Mouse (Mus musculus) midbrain, postnatal 0 days (tissue): Measurements from ENCODE around the gene Sgsm3. TPM values are rescaled to one million over a fixed set of nuclear protein-coding genes. Genes with fewer than 3 reads are reported as not detected.
A peak's percentile ranks its signal among the peaks of the same experiment; 100 is the strongest.

Experiments used
- ATAC-seq: fragments of 200-750 bp; cut with Nextera tagmentation; 2 replicates; pipeline ENCODE4 v1.8.0; 2017; ENCODE audit warnings: moderate number of reproducible peaks, mild to moderate bottlenecking, moderate TSS enrichment, moderate library complexity; ENCODE audit not compliant: low FRiP score
- DNase-seq: peaks from one replicate; pipeline ENCODE4 v3.0.0-alpha.2; 2015; ENCODE audit warnings: low spot score
- H3K27ac ChIP-seq: fragments of 300-500 bp; sonication (generic); 2 replicates; pipeline ENCODE4 v1.5.1; 2014; ENCODE audit warnings: low read depth, mild to moderate bottlenecking, low read length, mixed read lengths
- H3K27me3 ChIP-seq: fragments of 300-500 bp; sonication (generic); 2 replicates; pipeline ENCODE4 v1.6.1; 2014; ENCODE audit warnings: low read length, control low read depth, mixed read lengths; ENCODE audit not compliant: insufficient read depth
- H3K36me3 ChIP-seq: fragments of 300-500 bp; sonication (generic); 2 replicates; pipeline ENCODE4 v1.6.1; 2014; ENCODE audit warnings: low read length, control low read depth, mixed read lengths; ENCODE audit not compliant: insufficient read depth
- H3K4me1 ChIP-seq: fragments of 300-500 bp; sonication (generic); 2 replicates; pipeline ENCODE4 v1.6.1; 2014; ENCODE audit warnings: mild to moderate bottlenecking, control low read depth, antibody characterized with exemption, low read length, mixed read lengths; ENCODE audit not compliant: insufficient read depth
- H3K4me2 ChIP-seq: fragments of 300-500 bp; sonication (generic); 2 replicates; pipeline ENCODE4 v1.6.1; 2014; ENCODE audit warnings: low read depth, mild to moderate bottlenecking, low read length, mixed read lengths; ENCODE audit not compliant: poor library complexity, severe bottlenecking
- H3K4me3 ChIP-seq: fragments of 300-500 bp; sonication (generic); 2 replicates; pipeline ENCODE4 v1.5.1; 2014; ENCODE audit warnings: low read depth, mild to moderate bottlenecking, low read length, moderate library complexity
- H3K9ac ChIP-seq: fragments of 300-500 bp; sonication (generic); replicated peaks from 2 replicates; pipeline ENCODE4 v1.6.1; 2014; ENCODE audit warnings: mild to moderate bottlenecking, low read length, moderate library complexity, mixed read lengths; ENCODE audit not compliant: poor library complexity, severe bottlenecking
- H3K9me3 ChIP-seq: fragments of 300-500 bp; sonication (generic); 2 replicates; pipeline ENCODE4 v1.6.1; 2016; ENCODE audit warnings: low read length, control low read depth
- CTCF ChIP-seq: IDR thresholded peaks from 2 replicates; pipeline ENCODE4 v1.5.1; 2016; ENCODE audit warnings: antibody characterized with exemption, mild to moderate bottlenecking
- WGBS: fragments of 180-500 bp; shearing (Covaris S2); extraction: QIAGEN DNeasy Blood & Tissue Kit; methylation state at CpG from one replicate; pipeline ENCODE4 v1.1.7; 2014; 5-methylcytosine and 5-hydroxymethylcytosine counted together
- polyA plus RNA-seq: library from polyadenylated mRNA; unstranded; fragments of >200 nt; fragmentation: Nextera tagmentation; extraction: Ambion mirVana; gene quantifications from 2 replicates; pipeline ENCODE4 v1.2.1, GENCODE M21; 2015
- total RNA-seq: library from RNA; depleted of rRNA; stranded (reverse); fragments of >200 nt; gene quantifications from 2 replicates; pipeline ENCODE4 v1.2.3, GENCODE M21; 2014

Sgsm3 gene
- total and polyA plus RNA-seq, 2 experiments from 2014 or later, result 68.4 to 83.9 TPM

DNA sequence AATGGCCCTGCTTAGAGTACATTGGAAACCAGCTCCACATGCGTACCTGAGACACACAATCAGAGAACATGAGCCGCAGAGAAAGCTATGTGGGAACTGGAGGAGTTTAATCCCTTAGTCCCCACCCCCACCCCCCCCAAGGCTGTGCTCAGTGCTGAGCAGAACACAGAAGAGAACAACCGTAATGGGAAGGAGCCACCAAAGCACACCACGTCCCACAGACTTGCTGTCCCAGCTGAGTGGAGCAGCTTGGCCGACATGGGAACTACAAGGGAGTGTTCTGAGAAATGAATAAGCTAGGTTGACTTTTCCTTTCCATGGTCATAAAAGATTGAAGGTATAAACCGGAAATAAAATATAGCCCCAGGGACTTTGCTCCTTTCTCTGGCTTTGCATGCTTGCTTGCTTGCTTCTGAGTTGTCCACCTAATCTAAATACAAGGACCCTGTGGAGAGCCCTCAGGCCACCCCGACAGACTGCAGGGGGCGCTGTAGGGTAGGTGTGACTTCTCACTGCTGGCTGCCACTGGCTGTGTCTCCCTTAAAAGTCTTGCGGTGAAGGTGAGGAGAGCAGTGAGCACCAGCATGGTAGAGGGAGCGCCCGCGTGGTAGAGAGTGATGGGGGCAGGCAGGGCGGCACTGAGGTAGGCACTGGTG lies 64.8 kb downstream of the Sgsm3 start:
- ATAC-seq (no peak), DNase-seq (no peak)
- no peak overlapping the region for H3K27ac ChIP-seq
- H3K9ac ChIP-seq, result no peak overlapping the region
- no peaks in the 10 kb centered on the region for H3K4me1 ChIP-seq
- 50% methylated on average over 13 of the region's 13 CpGs for WGBS
- no peaks in the 10 kb centered on the region for H3K9me3 ChIP-seq
- peak; percentile 46 for TF ChIP-seq CTCF
- no peak overlapping the region for H3K4me3 ChIP-seq
- H3K4me2 ChIP-seq, result no peak overlapping the region
- H3K27me3 ChIP-seq, result no peaks in the 10 kb centered on the region
- H3K36me3 ChIP-seq, result no peaks in the 10 kb centered on the region

DNA sequence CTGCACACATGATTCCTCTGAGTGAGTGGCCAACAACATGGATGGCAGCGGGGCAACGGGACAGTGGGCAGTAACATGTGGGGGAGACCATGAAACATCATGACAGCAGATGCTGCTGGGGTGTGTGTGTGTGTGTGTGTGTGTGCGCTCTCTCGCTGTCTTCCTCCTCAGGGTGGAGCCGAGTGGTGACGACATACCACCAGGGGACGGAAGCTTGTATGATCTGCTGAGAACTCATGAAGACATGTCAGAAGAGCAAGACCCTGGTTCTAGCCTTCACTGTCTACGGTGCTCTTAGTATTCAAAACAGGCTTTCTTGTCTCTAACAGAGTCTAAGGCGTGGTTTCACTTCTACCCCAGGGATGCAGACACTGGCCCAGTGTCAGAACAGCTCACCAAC lies 66.9 kb downstream of the Sgsm3 start:
- no peaks in the 10 kb centered on the region for H3K9me3 ChIP-seq
- ATAC-seq (no peak), DNase-seq (no peak)
- no peaks in the 10 kb centered on the region for H3K4me1 ChIP-seq
- H3K4me2 ChIP-seq, result no peak overlapping the region
- no peak overlapping the region for H3K9ac ChIP-seq
- TF ChIP-seq CTCF, result no peak
- no peaks in the 10 kb centered on the region for H3K36me3 ChIP-seq
- H3K4me3 ChIP-seq, result no peak overlapping the region
- 95% methylated on average over 9 of the region's 9 CpGs for WGBS
- no peaks in the 10 kb centered on the region for H3K27me3 ChIP-seq
- no peak overlapping the region for H3K27ac ChIP-seq

DNA sequence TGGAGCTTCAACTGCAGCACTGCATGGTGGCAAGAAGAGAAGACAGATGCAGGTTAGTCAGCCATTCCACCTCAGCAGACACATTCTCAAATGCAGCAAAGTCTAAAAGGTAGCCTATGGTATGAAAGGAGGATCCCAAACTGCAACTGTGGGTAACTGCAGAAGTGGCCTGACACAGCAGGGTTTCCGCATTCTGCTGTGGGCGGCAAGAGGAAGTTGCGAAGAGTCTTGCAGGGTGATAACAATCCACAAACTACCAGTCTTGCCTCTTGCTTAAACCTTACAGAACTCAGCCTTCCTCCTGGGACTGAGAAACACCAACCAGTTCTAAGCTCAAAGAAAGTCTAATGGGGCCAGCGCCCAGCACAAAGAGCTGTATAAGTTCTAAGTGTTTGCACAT lies 67.8 kb downstream of the Sgsm3 start:
- no peak for TF ChIP-seq CTCF
- Histone ChIP-seq H3K9ac (no peak overlapping the region), H3K27ac (no peak overlapping the region), H3K4me3 (no peak overlapping the region), H3K36me3 (no peaks in the 10 kb centered on the region), H3K27me3 (no peaks in the 10 kb centered on the region), H3K4me2 (no peak overlapping the region), H3K9me3 (no peaks in the 10 kb centered on the region), H3K4me1 (no peaks in the 10 kb centered on the region)
- ATAC-seq (no peak), DNase-seq (no peak)
- WGBS, result 95% methylated on average over 4 of the region's 4 CpGs

DNA sequence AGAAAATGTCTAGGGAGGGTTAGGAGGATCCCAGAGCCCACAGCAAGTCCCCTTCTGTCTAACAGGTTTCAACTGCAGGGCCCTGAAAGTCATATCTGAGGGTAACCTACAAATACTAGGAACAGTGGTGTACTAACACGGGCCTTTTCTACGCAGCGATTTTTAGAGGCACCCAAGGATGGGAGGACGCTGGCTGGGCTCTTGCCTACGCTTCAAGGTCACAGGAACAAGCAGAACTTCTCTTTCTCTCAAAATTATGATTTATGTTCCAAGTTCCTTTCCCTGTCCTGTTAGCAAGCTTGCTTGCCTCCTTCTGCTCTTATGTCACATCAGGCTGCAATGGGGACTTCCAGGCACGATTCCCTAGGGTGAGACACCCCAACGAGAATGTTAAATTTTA lies 68.5 kb downstream of the Sgsm3 start:
- no peak overlapping the region for H3K4me2 ChIP-seq
- H3K4me3 ChIP-seq, result no peak overlapping the region
- no peaks in the 10 kb centered on the region for H3K36me3 ChIP-seq
- H3K9me3 ChIP-seq, result no peaks in the 10 kb centered on the region
- DNase-seq (no peak), ATAC-seq (no peak)
- H3K27me3 ChIP-seq, result no peaks in the 10 kb centered on the region
- H3K27ac ChIP-seq, result no peak overlapping the region
- 96% methylated on average over 7 of the region's 7 CpGs for WGBS
- H3K4me1 ChIP-seq, result no peaks in the 10 kb centered on the region
- no peak for TF ChIP-seq CTCF
- H3K9ac ChIP-seq, result no peak overlapping the region

DNA sequence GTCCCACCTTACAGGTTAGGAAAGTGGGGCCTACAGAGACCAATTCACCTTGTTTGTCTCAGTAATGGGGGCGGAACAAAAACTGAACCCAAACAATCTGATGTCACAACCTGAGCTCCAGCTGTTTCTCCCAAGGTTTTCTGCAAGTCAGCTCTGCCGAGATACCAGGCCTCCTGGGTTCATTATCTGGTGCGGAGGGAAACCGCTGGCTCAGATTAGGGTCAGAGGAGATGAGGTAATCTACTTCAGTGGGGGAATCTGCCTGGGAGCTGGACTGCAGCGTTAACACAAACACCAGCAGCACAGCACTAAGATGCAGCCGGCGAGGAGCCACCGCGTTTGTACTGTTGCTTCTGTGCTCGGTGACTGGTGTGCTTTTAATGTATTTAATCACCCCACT lies 69.9 kb downstream of the Sgsm3 start:
- WGBS, result 57% methylated on average over 10 of the region's 10 CpGs
- H3K27ac ChIP-seq, result no peak overlapping the region

DNA sequence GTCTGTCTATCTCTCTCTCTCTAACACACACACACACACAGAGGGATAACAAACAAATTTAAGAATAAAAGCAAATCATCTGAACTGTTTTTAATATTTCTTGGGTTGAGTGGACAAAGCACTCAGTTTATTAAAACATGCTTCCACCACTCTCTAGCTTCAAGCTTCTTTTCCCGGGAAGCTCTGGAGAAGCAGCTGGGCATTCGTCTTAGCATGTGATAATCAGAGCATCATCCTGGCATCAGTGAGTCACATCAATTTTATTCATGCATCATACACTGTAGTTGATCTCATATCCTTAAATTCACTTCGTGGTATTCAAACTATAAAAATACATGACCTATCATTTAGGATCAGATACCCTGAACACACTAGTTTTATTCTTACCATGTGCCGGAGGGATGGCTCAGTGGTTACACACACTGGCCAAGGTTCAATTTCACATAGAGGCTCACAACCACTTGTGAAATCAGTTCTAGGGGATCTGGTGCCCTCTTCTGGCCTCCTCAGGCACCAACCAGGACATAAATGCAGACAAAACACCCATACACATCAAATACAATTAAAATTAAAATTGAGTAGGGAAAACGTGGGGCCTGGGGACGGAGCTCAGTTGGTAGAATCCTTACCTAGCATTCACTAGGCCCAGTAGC lies 72.0 kb downstream of the Sgsm3 start:
- 82% methylated on average over 6 of the region's 6 CpGs for WGBS
- H3K9ac ChIP-seq, result no peak overlapping the region
- no peaks in the 10 kb centered on the region for H3K9me3 ChIP-seq
- no peak for ATAC-seq
- no peak overlapping the region for H3K27ac ChIP-seq
- no peaks in the 10 kb centered on the region for H3K36me3 ChIP-seq
- no peak overlapping the region for H3K4me3 ChIP-seq
- H3K4me1 ChIP-seq, result no peaks in the 10 kb centered on the region
- no peak overlapping the region for H3K4me2 ChIP-seq
- H3K27me3 ChIP-seq, result no peaks in the 10 kb centered on the region
- peak; percentile 49 for DNase-seq
- peak; percentile 74 for TF ChIP-seq CTCF

More for the DNA sequence above, 69.9 kb downstream of the Sgsm3 start:
- DNase-seq (no peak), ATAC-seq (no peak)
- H3K4me2 ChIP-seq, result no peak overlapping the region
- H3K36me3 ChIP-seq, result no peaks in the 10 kb centered on the region
- TF ChIP-seq CTCF, result no peak
- no peaks in the 10 kb centered on the region for H3K9me3 ChIP-seq
- H3K27me3 ChIP-seq, result no peaks in the 10 kb centered on the region
- no peak overlapping the region for H3K4me3 ChIP-seq
- no peaks in the 10 kb centered on the region for H3K4me1 ChIP-seq
- no peak overlapping the region for H3K9ac ChIP-seq
